Mouse (Mus musculus) kidney, postnatal 36 days (tissue): ENCODE data around the gene Tex52.
A peak's percentile ranks its signal among the peaks of the same experiment; 100 is the strongest.
"Not testable (repeated sequence)": the region's sequence is repeated elsewhere in the genome, so short reads cannot be mapped to it uniquely, and the experiment has no call there.

Experiments
- DNase-seq, 2 experiments: peaks; one replicate each; pipeline ENCODE4 v3.0.0; 2021 to 2022; ENCODE audit warnings: mixed read lengths in 2 of 2

The Tex52 gene

DNA sequence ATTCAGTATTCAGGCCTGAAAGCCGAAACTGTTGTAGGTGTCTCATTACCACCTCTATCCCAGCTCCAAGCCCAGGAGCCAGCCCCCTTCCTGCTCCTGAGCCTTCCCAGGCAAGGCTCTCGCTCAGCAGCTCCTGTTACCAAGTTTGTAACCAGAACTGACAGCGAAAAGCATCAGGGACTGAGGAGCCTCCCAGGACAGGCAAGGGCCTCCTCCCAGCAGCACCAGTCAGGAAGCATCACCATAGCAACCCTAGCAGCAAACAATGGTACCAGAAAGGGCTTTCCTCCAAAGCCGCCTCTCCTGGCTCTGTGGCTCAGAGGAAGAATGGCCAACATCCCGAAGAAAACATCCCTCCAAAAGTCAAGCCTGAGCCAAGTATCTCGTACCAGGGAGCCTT, at the start of gene Tex52, which contains the start of gene Gm44596:
TSS of gene Tex52 (plus strand) at position 265 of the 400 bp plus-strand sequence.
TSS of gene Gm44596 (plus strand) at position 312 of the 400 bp plus-strand sequence.
- peak; percentile 29 to 51 for DNase-seq

DNA sequence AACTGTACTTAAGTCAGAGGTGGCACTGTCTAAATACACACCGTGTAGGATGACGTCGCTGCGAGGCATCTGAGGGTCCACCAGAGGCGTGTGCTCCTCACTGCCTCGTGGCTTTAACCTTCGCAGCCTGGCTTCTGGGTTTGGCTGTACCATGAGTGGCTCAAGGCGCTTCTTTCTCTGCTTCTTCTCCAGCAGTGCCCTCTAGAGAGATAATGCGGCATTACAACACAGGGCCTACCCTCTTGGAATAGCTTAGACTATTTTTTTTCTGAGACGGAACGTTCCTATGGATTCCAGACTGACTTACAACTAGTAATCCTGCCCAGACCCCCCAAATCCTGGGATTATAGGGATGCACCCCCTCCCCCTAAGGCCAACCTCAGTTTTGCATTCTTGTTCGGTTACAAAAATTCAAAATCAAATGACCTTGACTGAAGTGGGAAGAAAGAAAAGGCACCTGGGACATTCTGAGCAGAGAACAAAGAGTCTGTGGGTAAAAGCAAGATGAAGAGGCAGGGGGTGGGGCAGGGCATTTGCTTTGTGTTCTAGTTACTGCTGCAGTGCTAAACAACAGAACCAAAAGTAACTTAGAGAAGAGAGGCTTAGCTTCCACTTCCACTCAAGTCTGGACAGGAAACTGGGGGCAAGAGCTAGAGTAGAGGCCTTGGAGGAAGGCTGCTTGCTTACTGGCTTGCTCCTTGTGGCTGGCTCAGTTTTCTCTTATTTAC, 40.7 kb upstream of the Tex52 start:
- peak; percentile 74 to 88 for DNase-seq

GRCm38 (mm10) chr6:128337467-128337866, 37.8 kb upstream of the Tex52 start:
- DNase-seq, result peak; percentile 61 to 70

DNA sequence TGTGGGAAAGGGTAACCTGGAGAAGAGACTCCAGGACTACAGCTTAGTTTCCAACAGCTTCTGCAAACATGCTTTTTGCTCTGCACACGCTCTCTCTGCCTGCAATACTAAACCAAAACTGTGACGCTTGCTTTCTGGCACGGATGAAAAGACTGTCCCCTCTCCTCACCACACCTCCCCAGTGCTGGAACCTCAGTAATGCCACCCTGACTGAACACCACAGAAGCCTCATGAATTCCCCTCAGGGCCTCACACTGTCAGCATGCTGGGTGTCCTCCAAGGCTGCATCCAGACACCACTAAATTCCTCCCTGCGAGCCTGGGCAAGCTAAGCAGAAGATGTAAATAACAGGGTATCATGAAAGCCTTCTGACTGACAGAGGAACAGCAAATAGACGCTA, 36.4 kb upstream of the Tex52 start:
- no peak for DNase-seq

DNA sequence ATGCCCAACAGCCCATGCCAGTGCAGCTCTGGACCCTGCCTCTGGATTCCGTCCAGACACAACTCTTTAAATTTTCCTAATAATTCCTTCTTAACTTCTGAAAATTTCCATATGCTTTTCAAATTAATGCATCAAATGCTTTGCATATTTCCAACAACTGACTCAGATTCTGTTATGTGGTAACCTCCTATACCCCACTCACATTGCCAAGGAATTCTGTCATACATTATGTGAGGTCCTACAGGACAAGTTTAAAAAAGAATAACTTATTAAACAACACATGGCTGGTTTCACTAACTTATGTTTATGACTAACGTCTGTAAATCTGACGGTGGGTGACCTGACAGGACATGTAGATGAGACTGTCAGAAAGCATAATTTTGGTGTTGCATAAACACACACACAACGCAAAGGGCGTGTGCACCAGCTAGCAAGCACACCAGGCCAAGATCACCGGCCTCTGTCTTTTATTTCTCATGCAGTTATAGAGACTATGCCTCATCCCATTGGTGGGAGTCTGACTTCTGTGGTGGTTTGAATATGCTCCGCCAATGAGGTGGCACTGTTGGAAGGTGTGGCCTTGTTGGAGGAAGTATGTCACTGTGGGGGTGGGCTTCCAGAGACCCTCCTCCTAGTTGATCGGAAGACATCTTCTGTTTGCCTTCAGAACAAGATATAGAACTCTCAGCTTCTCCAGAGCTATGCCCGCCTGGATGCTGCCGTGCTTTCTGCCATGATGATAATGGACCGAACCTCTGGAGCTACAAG, 33.1 kb upstream of the Tex52 start:
- DNase-seq, result no peak

DNA sequence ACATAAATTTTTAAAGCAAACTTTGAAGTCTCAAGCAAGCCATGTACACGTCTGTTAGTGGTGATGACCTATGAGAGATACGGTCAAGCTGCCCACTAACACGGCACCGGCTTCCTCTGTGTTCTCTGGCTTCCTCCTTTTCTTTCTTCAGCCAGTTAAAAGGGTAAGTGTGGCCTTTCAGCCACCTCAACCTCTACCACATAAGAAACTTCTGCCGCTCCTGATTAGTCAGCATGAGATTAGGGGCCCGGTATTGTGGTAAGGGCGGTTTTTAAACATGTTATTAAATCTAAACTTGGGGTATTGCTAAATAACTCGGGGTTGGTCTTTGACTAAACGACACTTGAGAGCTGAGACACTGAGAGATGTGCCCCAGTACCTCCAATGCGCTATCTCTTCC, 29.6 kb upstream of the Tex52 start:
- DNase-seq, result no peak

DNA sequence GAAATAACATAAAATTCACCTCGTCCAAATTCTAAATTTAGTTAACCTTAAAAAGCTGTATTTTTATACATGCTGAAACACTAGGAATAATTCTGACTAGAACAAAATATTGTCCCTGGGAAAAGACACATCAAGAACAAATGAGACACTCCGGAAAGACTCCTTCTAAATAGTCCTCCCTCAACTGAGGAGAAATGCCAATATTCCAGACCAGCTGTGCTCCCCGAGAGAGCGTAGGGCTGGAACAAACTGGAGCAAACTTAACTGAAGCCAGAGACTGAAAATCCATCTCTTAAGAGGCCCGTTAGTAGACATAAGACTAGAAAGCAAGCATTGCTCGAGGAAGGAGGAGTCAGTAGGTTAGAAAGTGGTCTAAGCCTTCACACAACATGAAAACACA, 28.5 kb upstream of the Tex52 start:
- DNase-seq, result no peak

DNA sequence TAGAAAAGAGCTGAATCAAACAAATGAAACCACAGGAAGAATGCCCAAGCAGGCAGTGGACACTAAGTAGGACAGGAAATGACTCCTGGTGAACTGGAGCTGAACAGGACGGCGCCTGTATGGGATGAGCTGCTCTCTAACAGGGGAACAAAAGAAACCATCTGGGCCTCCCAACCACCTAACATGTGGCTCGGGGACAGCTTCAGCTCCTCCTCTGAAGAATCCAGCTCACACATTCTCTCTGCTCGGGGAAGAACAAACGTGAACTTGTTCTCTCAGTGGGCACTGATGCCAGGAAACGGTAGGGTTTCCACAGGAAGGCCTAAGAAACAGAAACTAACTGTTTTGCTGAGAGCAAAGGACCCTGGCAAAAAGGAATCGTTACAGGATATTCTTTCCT, 25.5 kb upstream of the Tex52 start:
- no peak for DNase-seq

DNA sequence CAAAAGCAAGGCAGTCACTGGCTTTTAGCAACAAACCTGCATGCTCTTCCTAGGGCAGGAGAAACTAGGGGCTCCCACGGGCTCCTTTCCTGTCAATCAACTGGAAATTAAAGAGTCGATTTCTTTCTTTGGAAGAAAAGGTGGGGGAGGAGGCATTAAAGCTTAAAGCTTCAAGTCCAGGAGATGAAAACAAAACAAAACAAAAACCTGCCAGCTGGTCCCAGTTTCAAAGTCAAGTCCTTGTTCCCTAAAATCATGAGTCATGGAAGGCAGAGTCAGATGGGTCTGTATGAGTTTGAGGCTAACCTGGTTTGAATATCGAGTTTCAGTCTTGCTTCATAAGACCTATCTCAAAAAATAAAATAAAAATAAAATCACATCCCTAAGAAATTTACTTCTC, 21.1 kb upstream of the Tex52 start:
- DNase-seq, result no peak

DNA sequence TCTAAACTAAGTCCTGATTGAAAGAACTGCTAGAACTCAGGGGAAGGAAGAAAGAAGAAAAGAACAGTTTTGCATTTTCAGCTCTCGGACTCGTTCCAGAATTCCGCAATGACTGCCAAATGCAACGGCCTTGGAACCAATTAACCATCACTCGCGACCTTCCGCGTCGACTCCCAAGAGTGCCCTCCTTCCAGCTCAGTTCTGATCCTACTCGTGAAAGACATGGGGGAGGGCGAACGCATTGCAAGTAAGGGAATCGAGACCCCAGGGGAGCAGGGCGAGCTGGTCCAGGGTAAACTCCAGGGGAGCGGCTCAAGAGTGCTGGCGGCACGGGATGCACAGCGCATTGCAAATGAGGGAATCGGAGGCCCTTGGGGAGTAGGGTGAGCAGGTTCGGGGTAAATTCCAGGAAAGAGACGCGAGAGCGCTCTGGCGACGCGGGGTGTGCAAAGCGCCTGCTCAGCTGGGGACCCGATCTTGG, 20.0 kb upstream of the Tex52 start:
- DNase-seq, result peak; percentile 59 to 73

GRCm38 (mm10) chr6:128355726-128356416, 19.4 kb upstream of the Tex52 start, which contains the start of gene Tulp3:
Gene Tulp3 (minus strand): TSS chr6:128355851.
- peak; percentile 97 to 98 for DNase-seq

GRCm38 (mm10) chr6:128358999-128359398, 16.3 kb upstream of the Tex52 start:
- DNase-seq, result peak; percentile 68 to 83

- DNase-seq, result no peak
These were observed 13.4 kb upstream of the Tex52 start for GRCm38 (mm10) chr6:128361901-128362300.

- DNase-seq, result peak; percentile 88 to 93
These were observed 12.8 kb upstream of the Tex52 start, which contains the start of the genes Rhno1 and Foxm1 for GRCm38 (mm10) chr6:128362381-128363006. Gene Rhno1 (minus strand): TSS chr6:128362911. Gene Foxm1 (plus strand): TSS chr6:128362967.

DNA sequence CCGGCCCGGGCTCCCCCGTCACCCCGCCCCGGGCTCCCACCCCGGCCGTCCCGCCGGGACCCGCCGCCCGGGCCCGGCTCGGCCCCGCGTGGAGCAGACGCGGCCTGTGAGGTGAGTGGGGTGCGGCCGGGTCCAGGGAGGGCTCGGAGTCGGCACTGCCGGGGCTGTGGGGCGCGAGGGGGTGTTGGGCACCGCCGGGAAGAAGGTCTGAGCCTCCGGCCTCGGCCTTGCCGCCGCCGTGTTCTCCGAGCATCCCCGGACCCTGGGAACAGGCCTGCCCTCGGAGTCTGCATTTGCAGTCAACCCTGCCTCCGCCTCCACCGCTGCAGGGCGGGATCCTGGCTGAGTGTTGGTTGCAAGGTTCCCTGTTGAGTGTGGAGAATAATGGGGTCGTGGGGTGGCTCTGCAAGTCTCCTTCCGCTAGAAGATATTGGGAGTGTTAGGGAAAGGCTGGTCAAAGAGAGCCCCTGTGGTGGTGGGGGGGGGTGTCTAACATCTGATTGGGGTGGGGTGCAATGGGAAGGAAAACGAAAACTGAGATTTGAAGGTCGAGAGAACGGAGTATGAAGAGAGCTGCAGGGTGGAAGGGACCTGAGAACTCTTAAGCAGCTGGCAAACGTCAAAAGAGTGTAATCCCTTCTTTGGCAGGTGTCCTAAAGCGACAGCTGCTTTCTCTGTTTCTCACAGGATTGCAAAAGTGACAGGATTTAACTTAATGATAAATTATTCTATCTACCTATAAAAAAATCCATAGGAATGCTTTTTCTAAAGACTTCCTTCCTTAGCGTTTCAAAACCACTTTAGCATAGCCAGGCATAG, 12.0 kb upstream of the Tex52 start:
- DNase-seq, result peak in 1 of 2 experiments; percentile 29

DNA sequence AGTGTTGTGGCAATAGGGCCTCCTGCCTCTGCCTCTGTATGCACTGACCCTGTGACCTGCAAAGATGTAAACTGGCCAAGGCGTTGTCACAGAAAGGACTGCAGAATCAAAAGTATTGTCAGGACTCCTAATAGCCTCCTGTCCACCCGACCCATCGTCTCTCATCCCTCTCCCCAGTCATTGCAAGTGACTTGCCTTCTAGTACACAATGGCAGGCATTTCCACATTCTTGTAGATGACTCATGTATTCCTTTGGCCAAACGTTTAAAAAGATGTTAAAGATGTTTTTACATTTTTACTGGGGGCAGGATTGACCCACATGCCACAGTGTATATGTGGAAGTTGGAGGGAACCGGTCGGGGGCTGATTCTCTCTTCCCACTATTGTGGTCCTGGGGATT, 10.5 kb upstream of the Tex52 start:
- DNase-seq, result no peak

GRCm38 (mm10) chr6:128366466-128366865, 8.8 kb upstream of the Tex52 start:
- no peak for DNase-seq

DNA sequence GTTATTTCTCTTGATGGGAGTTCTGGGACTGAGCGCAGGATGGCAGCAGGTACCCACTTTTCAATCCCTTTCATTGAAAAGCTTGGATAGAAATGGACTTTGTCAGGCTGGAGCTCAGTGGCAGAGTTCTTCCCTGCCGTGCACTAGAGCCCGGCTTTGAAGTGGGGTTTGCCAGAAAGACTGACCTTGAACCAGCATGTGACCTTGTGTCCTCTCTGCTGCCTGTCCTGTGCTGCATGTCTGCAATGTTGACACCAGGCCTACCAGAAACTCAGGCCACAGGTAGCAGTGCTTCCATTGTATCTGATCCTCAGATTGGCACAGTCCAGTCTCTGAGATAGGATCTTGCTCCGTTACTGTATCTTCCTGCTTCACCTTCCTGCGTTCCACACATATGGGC, 5.2 kb upstream of the Tex52 start:
- no peak for DNase-seq

- no peak for DNase-seq
These were observed 1.3 kb downstream of the Tex52 start for GRCm38 (mm10) chr6:128376371-128377085.

GRCm38 (mm10) chr6:128379636-128380035, 4.4 kb downstream of the Tex52 start:
- DNase-seq, result no peak

GRCm38 (mm10) chr6:128380594-128381167, 5.4 kb downstream of the Tex52 start:
- not testable (repeated sequence) for DNase-seq
